Mouse (Mus musculus) megakaryocyte, embryonic 14.5 days (primary cell): Measurements from ENCODE around the gene Zfp385a. TPM values are rescaled to one million over a fixed set of nuclear protein-coding genes. Genes with fewer than 3 reads are reported as not detected.

Experiments
- H3K27me3 ChIP-seq: replicated peaks from 2 replicates; pipeline ENCODE3; 2012; ENCODE audit warnings: inconsistent platforms
- H3K36me3 ChIP-seq: replicated peaks from 2 replicates; pipeline ENCODE3; 2012; ENCODE audit warnings: low read length, inconsistent platforms, mixed read lengths
- H3K4me1 ChIP-seq: 2 replicates; pipeline ENCODE4 v1.6.1; 2012; ENCODE audit warnings: inconsistent platforms
- H3K4me3 ChIP-seq: replicated peaks from 2 replicates; pipeline ENCODE3; 2012; ENCODE audit warnings: moderate library complexity, mild to moderate bottlenecking, inconsistent platforms
- H3K9me3 ChIP-seq: 2 replicates; pipeline ENCODE4 v1.6.1; 2012; ENCODE audit warnings: inconsistent platforms
- FLI1 ChIP-seq: IDR thresholded peaks from 2 replicates; pipeline ENCODE4 v1.6.1; 2012; ENCODE audit warnings: low read length, inconsistent platforms, mixed read lengths
- GATA1 ChIP-seq: IDR thresholded peaks from 3 replicates; pipeline ENCODE4 v1.6.1; 2012; ENCODE audit warnings: mixed read lengths, low read length, inconsistent platforms, borderline replicate concordance
- polyA plus RNA-seq: library from polyadenylated mRNA; stranded (reverse); fragments of >175 nt; gene quantifications from 2 replicates; pipeline ENCODE4 v1.2.3, GENCODE M21; 2012; ENCODE audit warnings: low replicate concordance; ENCODE audit not compliant: insufficient read depth

Zfp385a gene
- polyA plus RNA-seq, 1 experiment: 1,319 TPM

DNA sequence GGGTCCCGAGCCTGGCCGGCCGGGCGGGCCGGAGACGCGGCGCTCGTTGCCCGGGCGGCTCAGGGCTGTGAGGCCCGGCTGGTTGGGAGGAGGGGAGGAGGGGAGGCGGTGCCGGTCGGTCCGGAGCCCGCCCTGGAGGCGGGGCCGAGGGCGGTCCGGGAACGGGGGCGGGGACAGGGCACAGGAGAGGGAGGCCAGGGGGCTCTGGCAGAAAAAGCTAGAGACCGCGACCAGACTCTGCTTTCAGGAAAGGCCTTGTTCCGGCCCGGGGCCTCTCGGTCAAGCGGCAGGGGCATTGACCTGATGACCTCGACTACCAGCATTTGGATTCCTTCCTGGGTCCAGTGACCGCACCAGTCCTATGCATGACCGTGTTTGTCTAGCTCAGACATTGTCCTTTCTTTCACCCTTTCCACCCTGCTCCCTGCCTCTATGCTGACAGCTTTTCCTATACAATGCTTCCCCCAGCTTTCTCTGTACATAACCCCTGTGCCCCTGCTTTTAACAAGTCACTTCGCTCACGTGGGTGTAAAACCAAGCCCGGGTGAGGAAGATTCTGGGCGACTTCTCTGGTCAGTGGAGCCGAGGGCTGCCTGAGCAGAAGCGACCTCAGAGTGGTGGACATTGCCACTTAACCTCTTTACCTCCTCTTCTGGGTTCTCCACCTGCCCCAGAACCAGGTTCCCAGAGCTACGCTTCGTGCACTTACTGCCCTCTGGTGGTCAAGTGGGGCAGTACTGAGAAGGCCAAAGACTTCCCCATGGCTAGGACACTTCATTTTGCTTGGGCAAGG, 16.2 kb downstream of the Zfp385a start:
- TF ChIP-seq FLI1: no peak
- TF ChIP-seq GATA1: no peak
- Histone ChIP-seq H3K36me3 (peaks cover 89% of the 10 kb centered on the region), H3K4me3 (peak overlapping the region; percentile 94)

DNA sequence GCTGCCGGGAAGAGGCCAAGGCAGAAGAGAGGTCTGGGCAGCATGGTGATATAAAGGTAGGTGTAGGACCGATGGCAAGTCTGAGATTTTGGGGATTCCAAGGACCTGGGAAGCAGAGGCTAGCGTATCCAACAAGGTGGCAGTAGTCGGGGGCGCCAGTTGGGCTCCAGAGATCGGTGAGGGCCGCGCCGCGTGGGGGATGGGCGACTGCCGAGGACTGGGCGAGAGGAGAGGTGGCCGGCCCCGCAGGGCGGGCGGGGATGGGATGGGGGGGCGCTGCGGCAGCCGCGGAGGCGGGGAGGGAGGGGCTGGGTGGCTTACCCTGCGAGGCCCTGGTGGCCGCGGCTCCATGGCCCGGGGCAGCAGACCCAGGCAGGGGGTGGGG, 16.8 kb downstream of the Zfp385a start:
- TF ChIP-seq GATA1 (no peak), FLI1 (no peak)
- Histone ChIP-seq H3K4me1 (peaks cover 95% of the 10 kb centered on the region), H3K27me3 (no peaks in the 10 kb centered on the region), H3K4me3 (peak overlapping the region; percentile 94), H3K9me3 (no peaks in the 10 kb centered on the region), H3K36me3 (peaks cover 89% of the 10 kb centered on the region)

More for the DNA sequence above, 16.2 kb downstream of the Zfp385a start:
- Histone ChIP-seq H3K4me1 (peaks cover 95% of the 10 kb centered on the region), H3K9me3 (no peaks in the 10 kb centered on the region), H3K27me3 (no peaks in the 10 kb centered on the region)

DNA sequence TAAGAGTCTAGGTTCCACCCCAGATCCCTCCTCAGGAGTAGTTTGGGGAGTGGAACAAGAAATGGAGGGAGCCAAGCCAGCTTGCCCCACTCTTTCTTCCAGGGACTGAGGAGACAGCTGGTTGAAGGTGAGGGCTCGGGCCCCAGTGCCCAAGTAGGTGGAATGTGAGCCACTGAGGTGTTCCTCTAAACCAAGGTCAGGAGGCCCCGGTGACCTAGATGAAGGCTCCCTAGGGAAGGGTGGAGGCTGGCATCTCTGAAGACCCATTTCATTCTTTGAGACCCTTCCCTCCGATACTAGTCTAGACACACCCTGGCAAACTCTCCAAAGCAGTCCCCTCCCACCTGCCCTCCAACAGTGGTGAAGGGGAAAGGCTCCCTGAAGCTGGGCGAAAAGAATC, 17.5 kb downstream of the Zfp385a start:
- H3K4me3 ChIP-seq: peak overlapping the region; percentile 94
- peaks cover 89% of the 10 kb centered on the region for H3K36me3 ChIP-seq
- H3K27me3 ChIP-seq: no peaks in the 10 kb centered on the region
- TF ChIP-seq FLI1 (no peak), GATA1 (no peak)
- H3K4me1 ChIP-seq: peaks cover 97% of the 10 kb centered on the region
- no peaks in the 10 kb centered on the region for H3K9me3 ChIP-seq

DNA sequence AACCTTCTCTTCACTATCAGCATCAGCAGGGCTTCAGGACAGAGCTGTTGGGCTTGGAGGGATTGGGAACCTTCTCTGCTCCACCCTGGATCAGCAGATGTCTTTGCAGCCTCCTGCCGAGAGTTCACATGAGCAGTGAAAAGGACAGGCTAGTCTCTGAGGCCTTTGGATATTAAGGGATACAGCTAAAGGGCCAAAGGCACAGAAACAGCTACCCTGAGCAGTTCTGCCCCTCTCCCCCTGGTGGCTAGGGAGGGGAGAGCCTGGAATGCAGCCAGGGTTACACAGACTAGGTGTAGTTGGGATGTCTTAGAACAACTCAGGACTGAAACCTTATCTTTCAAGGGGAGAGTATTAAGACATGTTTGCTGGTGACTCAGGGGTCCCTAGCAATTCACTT, 18.8 kb downstream of the Zfp385a start:
- Histone ChIP-seq H3K4me3 (no peak overlapping the region), H3K9me3 (no peaks in the 10 kb centered on the region), H3K4me1 (peaks cover 98% of the 10 kb centered on the region), H3K36me3 (peaks cover 90% of the 10 kb centered on the region), H3K27me3 (no peaks in the 10 kb centered on the region)
- TF ChIP-seq GATA1: no peak

DNA sequence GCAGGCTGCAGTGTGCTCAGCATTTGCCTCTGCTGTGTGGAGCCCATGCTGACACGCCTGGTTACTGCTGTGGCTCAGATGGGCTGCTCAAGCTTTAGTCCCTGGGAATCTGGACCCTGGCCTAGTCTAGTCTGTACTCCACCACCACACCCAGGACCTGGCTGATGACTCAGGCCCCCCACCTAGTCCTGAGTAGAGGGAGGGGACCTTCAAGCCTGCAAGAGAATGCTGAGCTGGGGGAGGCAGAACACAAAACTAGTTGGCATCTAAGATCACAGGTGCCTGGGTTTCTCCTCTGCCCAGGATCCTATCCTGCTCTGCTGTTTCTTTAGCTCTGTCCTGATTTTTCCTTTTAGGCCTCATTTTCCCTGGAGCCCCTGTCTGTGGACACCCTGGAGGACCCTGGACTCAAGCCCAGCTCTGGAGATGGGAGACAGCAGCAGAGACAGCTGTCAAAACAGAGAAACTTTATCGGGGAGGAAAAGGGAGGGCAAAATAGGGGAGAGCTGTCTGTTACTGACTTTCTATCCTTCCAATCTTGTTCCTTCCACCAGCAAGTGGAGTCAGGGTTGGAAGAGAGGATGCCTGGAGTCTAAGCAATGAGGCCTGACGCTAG, 21.6 kb downstream of the Zfp385a start:
- Histone ChIP-seq H3K4me3 (peak overlapping the region; percentile 29), H3K36me3 (peaks cover 95% of the 10 kb centered on the region), H3K27me3 (no peaks in the 10 kb centered on the region), H3K4me1 (peaks cover 98% of the 10 kb centered on the region), H3K9me3 (no peaks in the 10 kb centered on the region)
- TF ChIP-seq FLI1: no peak
- no peak for TF ChIP-seq GATA1

DNA sequence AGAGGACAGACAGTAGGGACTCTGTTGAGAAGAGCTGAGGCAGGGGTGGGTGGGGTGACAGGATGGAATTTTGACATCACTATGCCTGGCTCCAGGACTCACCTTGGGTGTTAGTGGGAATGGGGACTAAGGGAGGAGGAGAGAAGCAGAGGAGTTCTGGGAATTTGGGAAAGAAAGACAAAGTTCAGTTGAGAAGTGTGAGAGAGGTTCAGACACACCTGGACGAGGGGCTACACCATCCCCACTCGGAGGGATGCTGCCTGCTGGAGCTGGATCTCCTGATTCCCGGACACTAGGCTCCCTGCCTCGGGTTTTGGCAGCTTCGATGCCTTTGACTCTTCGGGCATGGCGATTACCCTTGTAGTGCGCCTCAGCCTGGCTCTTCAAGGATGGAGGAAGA, 22.2 kb downstream of the Zfp385a start:
- peaks cover 97% of the 10 kb centered on the region for H3K36me3 ChIP-seq

DNA sequence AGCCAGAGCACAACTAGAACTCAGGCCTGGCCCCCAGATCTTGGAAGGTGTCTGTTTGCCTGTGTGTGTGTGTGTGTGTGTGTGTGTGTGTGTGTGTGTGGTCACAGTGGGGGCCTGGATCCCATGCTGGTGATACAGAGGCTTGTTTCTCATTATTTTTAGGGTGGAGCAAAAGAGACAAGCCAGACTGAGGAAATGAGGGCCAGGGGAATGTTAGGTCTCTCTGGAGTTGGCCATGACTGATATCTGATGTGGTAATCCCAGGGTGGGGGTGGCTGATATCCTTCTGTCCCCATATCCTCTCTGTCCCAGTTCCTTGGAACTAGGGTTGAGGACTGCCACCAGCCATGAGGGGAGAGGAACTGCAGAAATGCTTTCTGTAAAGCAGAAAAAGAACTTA, 22.8 kb downstream of the Zfp385a start:
- no peak; the same call in 2 of the 3 replicates for TF ChIP-seq GATA1
- no peak for TF ChIP-seq FLI1
- H3K4me1 ChIP-seq: peaks cover 98% of the 10 kb centered on the region

More for the DNA sequence above, 22.2 kb downstream of the Zfp385a start:
- H3K4me1 ChIP-seq: peaks cover 98% of the 10 kb centered on the region
- H3K4me3 ChIP-seq: peak overlapping the region; percentile 29
- H3K27me3 ChIP-seq: no peaks in the 10 kb centered on the region
- TF ChIP-seq FLI1 (no peak), GATA1 (no peak)
- H3K9me3 ChIP-seq: no peaks in the 10 kb centered on the region

DNA sequence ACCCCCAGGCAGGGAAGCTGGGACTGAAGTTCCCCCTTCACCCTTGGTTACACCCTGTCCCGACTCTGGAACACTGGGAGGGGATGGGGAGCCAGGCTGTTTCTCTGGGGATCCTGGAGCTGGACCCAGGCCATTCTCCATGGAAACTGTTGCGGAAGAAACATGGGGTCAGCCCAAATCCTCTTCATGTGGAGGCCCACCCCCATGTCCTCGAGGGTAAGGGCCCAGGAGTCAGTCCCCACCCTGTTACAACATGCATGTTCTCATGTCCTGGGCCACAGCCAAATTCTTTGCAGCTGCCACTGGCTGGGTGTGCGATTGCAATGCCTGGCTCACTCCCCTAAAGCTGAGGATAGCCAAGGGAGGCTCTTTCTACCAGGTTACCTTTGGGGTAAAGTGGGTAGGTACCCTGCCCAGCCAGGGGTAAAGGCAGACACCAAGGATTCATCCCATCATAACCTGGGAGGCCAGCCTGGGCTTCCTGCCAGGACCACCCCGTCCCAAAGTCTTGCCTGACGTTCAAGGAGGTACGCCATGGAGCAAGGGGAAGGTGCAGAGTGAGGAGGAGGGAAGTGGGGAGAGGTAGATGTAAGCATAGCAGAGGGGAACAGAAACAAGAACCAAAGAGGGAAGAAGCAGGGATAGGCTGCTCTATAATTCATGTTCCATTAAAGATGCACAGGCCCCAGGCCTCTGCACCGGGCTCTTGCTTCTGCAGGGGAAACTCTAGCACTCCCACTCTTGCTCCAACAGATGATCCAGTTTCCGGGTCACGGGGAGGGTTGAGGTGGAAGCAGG, 23.7 kb downstream of the Zfp385a start:
- TF ChIP-seq FLI1 (no peak), GATA1 (no peak)
- Histone ChIP-seq H3K4me1 (peaks cover 97% of the 10 kb centered on the region), H3K27me3 (no peaks in the 10 kb centered on the region), H3K9me3 (no peaks in the 10 kb centered on the region), H3K4me3 (no peak overlapping the region), H3K36me3 (peaks cover 91% of the 10 kb centered on the region)

More for the DNA sequence above, 22.8 kb downstream of the Zfp385a start:
- Histone ChIP-seq H3K4me3 (peak overlapping the region; percentile 15), H3K9me3 (no peaks in the 10 kb centered on the region), H3K27me3 (no peaks in the 10 kb centered on the region), H3K36me3 (peaks cover 96% of the 10 kb centered on the region)

DNA sequence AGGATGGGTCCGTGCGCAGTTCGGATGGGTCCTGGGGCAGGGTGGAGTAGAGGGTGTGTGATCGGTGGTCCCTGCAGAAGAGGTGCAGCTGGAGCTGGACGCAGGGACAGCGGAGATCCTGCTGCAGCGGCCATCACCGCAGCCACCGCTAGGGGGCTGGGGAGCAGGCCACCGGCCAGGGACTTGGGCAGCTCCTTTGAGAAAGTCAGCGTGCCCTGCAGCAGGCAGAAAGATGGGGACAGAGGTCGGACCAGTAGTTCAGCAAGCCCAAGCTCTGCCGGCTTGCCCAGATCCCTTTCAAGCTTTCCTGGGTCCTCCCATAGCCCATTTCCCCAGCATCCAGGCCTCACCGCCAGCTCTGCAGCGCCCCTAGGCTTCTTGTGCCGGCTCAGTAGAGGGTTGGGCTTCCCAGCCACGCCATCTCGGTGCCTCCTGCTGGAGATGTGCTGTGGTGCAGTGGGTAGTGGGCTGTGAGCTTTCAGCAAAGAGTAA, 24.8 kb downstream of the Zfp385a start:
- no peak overlapping the region for H3K4me3 ChIP-seq
- H3K9me3 ChIP-seq: no peaks in the 10 kb centered on the region
- peaks cover 94% of the 10 kb centered on the region for H3K4me1 ChIP-seq
- H3K27me3 ChIP-seq: no peaks in the 10 kb centered on the region
- H3K36me3 ChIP-seq: peaks cover 80% of the 10 kb centered on the region
- no peak for TF ChIP-seq GATA1
- TF ChIP-seq FLI1: no peak

DNA sequence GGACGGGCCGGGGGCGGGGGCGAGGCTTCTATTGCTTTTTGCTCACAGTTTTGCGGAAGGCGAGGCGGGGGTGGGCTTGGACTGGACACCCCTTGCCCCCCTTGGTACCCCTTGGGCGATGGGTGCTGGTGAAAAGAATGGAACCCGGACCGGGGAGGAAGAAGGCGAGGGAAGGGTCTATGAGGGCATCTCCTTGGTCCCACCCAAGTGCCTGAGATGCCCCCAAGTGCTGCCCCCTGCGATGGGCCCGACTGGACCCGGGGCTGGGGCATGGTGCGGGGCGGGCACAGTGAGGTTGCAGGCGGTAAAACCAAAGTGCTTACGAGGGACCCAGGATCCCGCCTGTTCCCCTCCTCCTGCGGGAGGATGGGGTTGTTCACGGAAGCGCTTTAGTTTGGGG, 25.7 kb downstream of the Zfp385a start:
- peaks cover 94% of the 10 kb centered on the region for H3K4me1 ChIP-seq
- peaks cover 74% of the 10 kb centered on the region for H3K36me3 ChIP-seq
- H3K4me3 ChIP-seq: no peak overlapping the region
- TF ChIP-seq GATA1 (no peak), FLI1 (no peak)
- H3K27me3 ChIP-seq: peaks cover 3% of the 10 kb centered on the region
- no peaks in the 10 kb centered on the region for H3K9me3 ChIP-seq
